Mouse (Mus musculus) liver, embryonic 16.5 days (tissue): ENCODE results near the gene Lhx6. TPM values are rescaled to one million over a fixed set of nuclear protein-coding genes. Genes with fewer than 3 reads are reported as not detected.

Experiments
- ATAC-seq: fragments of 200-750 bp; cut with Nextera tagmentation; 2 replicates; pipeline ENCODE4 v1.8.0; 2017; ENCODE audit warnings: low read depth, mild to moderate bottlenecking, moderate number of reproducible peaks, moderate library complexity
- H3K27ac ChIP-seq: fragments of 300-500 bp; sonication (generic); 2 replicates; pipeline ENCODE4 v1.5.1; 2014; ENCODE audit warnings: mild to moderate bottlenecking, low read length
- H3K27me3 ChIP-seq: fragments of 300-500 bp; sonication (generic); 2 replicates; pipeline ENCODE4 v1.6.1; 2014; ENCODE audit warnings: low read depth, low read length, mixed read lengths; ENCODE audit not compliant: control insufficient read depth, insufficient read depth
- H3K36me3 ChIP-seq: fragments of 300-500 bp; sonication (generic); 2 replicates; pipeline ENCODE4 v1.6.1; 2014; ENCODE audit warnings: mild to moderate bottlenecking; ENCODE audit not compliant: control insufficient read depth, insufficient read depth
- H3K4me1 ChIP-seq: fragments of 300-500 bp; sonication (generic); 2 replicates; pipeline ENCODE4 v1.6.1; 2014; ENCODE audit warnings: low read depth, low read length, mixed read lengths; ENCODE audit not compliant: control insufficient read depth
- H3K4me2 ChIP-seq: fragments of 300-500 bp; sonication (generic); 2 replicates; pipeline ENCODE4 v1.6.1; 2014; ENCODE audit warnings: low read depth, low read length, mixed read lengths
- H3K4me3 ChIP-seq: fragments of 300-500 bp; sonication (generic); 2 replicates; pipeline ENCODE4 v1.5.1; 2014; ENCODE audit warnings: low read depth, mild to moderate bottlenecking, low read length
- H3K9ac ChIP-seq: fragments of 300-500 bp; sonication (generic); 2 replicates; pipeline ENCODE4 v1.6.1; 2014; ENCODE audit warnings: low read depth, low read length
- H3K9me3 ChIP-seq: fragments of 300-500 bp; sonication (generic); replicated peaks from 2 replicates; pipeline ENCODE4 v1.6.1; 2016; ENCODE audit warnings: low read length; ENCODE audit not compliant: control insufficient read depth
- WGBS: fragments of 180-500 bp; shearing (Covaris S2); extraction: QIAGEN DNeasy Blood & Tissue Kit; methylation state at CpG from one replicate; pipeline ENCODE4 v1.1.7; 2014; ENCODE audit not compliant: insufficient replicate concordance; 5-methylcytosine and 5-hydroxymethylcytosine counted together
- polyA plus RNA-seq: library from polyadenylated mRNA; unstranded; fragments of >200 nt; fragmentation: Nextera tagmentation; extraction: Ambion mirVana; gene quantifications from 2 replicates; pipeline ENCODE4 v1.2.1, GENCODE M21; 2015

The Lhx6 gene
- polyA plus RNA-seq, 1 experiment from 2014 or later, result 0.53 TPM

- no peak overlapping the region for H3K4me3 ChIP-seq
- no peak overlapping the region for H3K9ac ChIP-seq
- H3K27ac ChIP-seq, result no peak overlapping the region
- no peaks in the 10 kb centered on the region for H3K27me3 ChIP-seq
- H3K36me3 ChIP-seq, result peaks cover 6% of the 10 kb centered on the region; the same call in 1 of the 2 replicates
- no peaks in the 10 kb centered on the region for H3K4me1 ChIP-seq
- H3K9me3 ChIP-seq, result no peaks in the 10 kb centered on the region
- WGBS, result 41% methylated on average over 7 of the region's 7 CpGs
- H3K4me2 ChIP-seq, result no peak overlapping the region
- ATAC-seq, result no peak
Observed at GRCm38 (mm10) chr2:36034898-36035297, 70.3 kb downstream of the Lhx6 start.

DNA sequence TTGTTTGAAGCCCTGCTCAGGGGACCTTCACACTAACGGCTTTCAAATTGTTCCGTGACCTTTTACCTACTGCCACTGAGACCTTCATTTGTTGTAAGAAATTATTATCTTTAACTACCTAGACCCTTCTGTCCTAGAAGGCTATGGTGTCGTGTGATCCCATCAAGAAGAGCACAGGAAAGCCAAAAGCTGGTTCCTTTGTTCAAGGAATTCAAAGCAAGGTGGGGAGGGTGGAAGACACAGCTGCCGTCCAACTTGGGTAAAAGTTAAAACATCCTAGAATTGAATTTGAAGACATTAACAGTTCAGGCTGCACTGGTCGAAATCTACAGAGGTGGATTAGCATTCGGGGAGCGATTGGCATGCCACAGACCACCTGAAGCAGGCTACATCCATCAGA is 71.2 kb downstream of the Lhx6 start:
- H3K9me3 ChIP-seq, result no peaks in the 10 kb centered on the region
- WGBS, result 63% methylated on average over 7 of the region's 7 CpGs
- H3K9ac ChIP-seq, result no peak overlapping the region
- H3K27ac ChIP-seq, result no peak overlapping the region
- no peak overlapping the region for H3K4me3 ChIP-seq
- peaks cover 6% of the 10 kb centered on the region; the same call in 1 of the 2 replicates for H3K36me3 ChIP-seq
- H3K4me1 ChIP-seq, result no peaks in the 10 kb centered on the region
- ATAC-seq, result no peak
- H3K27me3 ChIP-seq, result no peaks in the 10 kb centered on the region
- no peak overlapping the region for H3K4me2 ChIP-seq

GRCm38 (mm10) chr2:36032884-36033283 is 72.3 kb downstream of the Lhx6 start:
- Histone ChIP-seq H3K9ac (no peak overlapping the region), H3K4me1 (no peaks in the 10 kb centered on the region), H3K4me3 (no peak overlapping the region), H3K9me3 (no peaks in the 10 kb centered on the region), H3K36me3 (peaks cover 6% of the 10 kb centered on the region; the same call in 1 of the 2 replicates), H3K27ac (no peak overlapping the region), H3K4me2 (no peak overlapping the region), H3K27me3 (no peaks in the 10 kb centered on the region)
- 47% methylated on average over 7 of the region's 7 CpGs for WGBS
- ATAC-seq, result 0 out of 2 replicates have a peak, but pooled peaks have one; percentile 13

Other genes with a start within 250 kb of the Lhx6 start
- gene Ttll11, start 125.5 kb downstream of the Lhx6 start, polyA plus RNA-seq, result 0.79 and 0.84 TPM in 2 replicates
- 128 and 134 TPM in 2 replicates for gene Ndufa8, start 56.0 kb downstream of the Lhx6 start, polyA plus RNA-seq
- gene Morn5, start 56.0 kb downstream of the Lhx6 start, polyA plus RNA-seq, result 0.13 TPM in 1 of 2 replicates, not detected in the other
- gene Mrrf, start 31.0 kb upstream of the Lhx6 start, polyA plus RNA-seq, result 14.6 and 17.0 TPM in 2 replicates
- 22.4 TPM in 2 replicates for gene Rbm18, start 31.4 kb upstream of the Lhx6 start, polyA plus RNA-seq
- 20.9 and 22.5 TPM in 2 replicates for gene Ptgs1, start 125.0 kb upstream of the Lhx6 start, polyA plus RNA-seq